Comparison of ENCODE assay signal across 7 mouse cellular contexts in genomic region chr5:66069133-66069469, GRCm38 (mm10).
DNase-seq lines count a peak whose midpoint lies in the region; ATAC-seq lines count a peak whose summit lies in the region.

No protein-coding gene starts in this region.

- H3K27me3 ChIP-seq in lung, embryonic 15.5 days = no peaks in the 10 kb centered on the region
- no peaks in the 10 kb centered on the region for H3K27me3 ChIP-seq in forebrain, embryonic 11.5 days (ENCODE audit: control insufficient read depth, insufficient read depth, low read length)
- H3K27me3 ChIP-seq in limb, embryonic 10.5 days (ENCODE audit: low read depth, poor library complexity, severe bottlenecking) = no peaks in the 10 kb centered on the region; the same call in 1 of the 2 replicates
- peaks cover 11% of the 10 kb centered on the region; the same call in 1 of the 2 replicates for H3K27me3 ChIP-seq in neural tube, embryonic 13.5 days

- H3K4me3 ChIP-seq in lung, embryonic 15.5 days = peak overlapping the region; percentile 48
- no peak overlapping the region for H3K4me3 ChIP-seq in forebrain, embryonic 11.5 days (ENCODE audit: low read depth, low read length)
- H3K4me3 ChIP-seq in limb, embryonic 10.5 days = peak overlapping the region; percentile 53; the same call in 1 of the 2 replicates
- H3K4me3 ChIP-seq in neural tube, embryonic 13.5 days = peak overlapping the region; percentile 32; the same call in 1 of the 2 replicates

- WGBS in lung, embryonic 15.5 days = 42% methylated on average over 7 of the region's 7 CpGs
- 41% methylated on average over 7 of the region's 7 CpGs for WGBS in forebrain, embryonic 11.5 days
- WGBS in limb, embryonic 10.5 days = 61% methylated on average over 7 of the region's 7 CpGs
- WGBS in neural tube, embryonic 13.5 days = 44% methylated on average over 7 of the region's 7 CpGs

- peaks cover 14% of the 10 kb centered on the region for H3K4me1 ChIP-seq in lung, embryonic 15.5 days
- 0 out of 2 replicates have a peak, but pooled peaks cover 6% of the 10 kb centered on the region for H3K4me1 ChIP-seq in forebrain, embryonic 11.5 days (replicated peaks; ENCODE audit: control insufficient read depth, insufficient read depth, low read length)
- peaks cover 13% of the 10 kb centered on the region for H3K4me1 ChIP-seq in limb, embryonic 10.5 days
- H3K4me1 ChIP-seq in neural tube, embryonic 13.5 days (replicated peaks) = peaks cover 12% of the 10 kb centered on the region

- H3K4me2 ChIP-seq in lung, embryonic 15.5 days = peak overlapping the region; percentile 82
- peak overlapping the region; percentile 66; the same call in 1 of the 2 replicates for H3K4me2 ChIP-seq in forebrain, embryonic 11.5 days (ENCODE audit: low read depth, low read length, severe bottlenecking)
- peak overlapping the region; percentile 60 for H3K4me2 ChIP-seq in neural tube, embryonic 13.5 days

- H3K27ac ChIP-seq in lung, embryonic 15.5 days = no peak overlapping the region
- no peak overlapping the region for H3K27ac ChIP-seq in forebrain, embryonic 11.5 days (ENCODE audit: low read depth, low read length)
- H3K27ac ChIP-seq in limb, embryonic 10.5 days = no peak overlapping the region
- no peak overlapping the region for H3K27ac ChIP-seq in neural tube, embryonic 13.5 days (replicated peaks)

- no peaks in the 10 kb centered on the region for H3K9me3 ChIP-seq in lung, embryonic 15.5 days
- H3K9me3 ChIP-seq in forebrain, embryonic 11.5 days (ENCODE audit: control insufficient read depth, low read length) = no peaks in the 10 kb centered on the region
- no peaks in the 10 kb centered on the region for H3K9me3 ChIP-seq in limb, embryonic 10.5 days (replicated peaks)
- no peaks in the 10 kb centered on the region for H3K9me3 ChIP-seq in neural tube, embryonic 13.5 days

- DNase-seq in lung, adult 18-20 months = no peak
- DNase-seq in forebrain, embryonic 11.5 days (ENCODE audit: low spot score) = no peak
- DNase-seq in limb, embryonic 10.5 days (ENCODE audit: low spot score) = no peak
- no peak for DNase-seq in right cerebral cortex, adult 2 months (ENCODE audit: low spot score in 2 of 2)
- DNase-seq in embryo, embryonic 9.5 days (ENCODE audit: extremely low spot score) = no peak

- no peak overlapping the region for H3K9ac ChIP-seq in lung, embryonic 15.5 days
- H3K9ac ChIP-seq in forebrain, embryonic 11.5 days (ENCODE audit: low read length) = no peak overlapping the region
- H3K9ac ChIP-seq in neural tube, embryonic 13.5 days = no peak overlapping the region

- no peaks in the 10 kb centered on the region for H3K36me3 ChIP-seq in lung, embryonic 15.5 days
- H3K36me3 ChIP-seq in forebrain, embryonic 11.5 days (ENCODE audit: control insufficient read depth, insufficient read depth, low read length) = no peaks in the 10 kb centered on the region
- H3K36me3 ChIP-seq in limb, embryonic 10.5 days = no peaks in the 10 kb centered on the region
- H3K36me3 ChIP-seq in neural tube, embryonic 13.5 days = no peaks in the 10 kb centered on the region

- ATAC-seq in lung, embryonic 15.5 days (ENCODE audit: borderline replicate concordance, extremely low read depth, low FRiP score, low TSS enrichment) = no peak
- no peak for ATAC-seq in forebrain, embryonic 11.5 days (replicated peaks; ENCODE audit: low FRiP score)
- ATAC-seq in neural tube, embryonic 13.5 days (ENCODE audit: low read depth) = no peak
